Mouse (Mus musculus) left cerebral cortex, adult 2 months (tissue): ENCODE results near the gene Ankrd6. TPM values are rescaled to one million over a fixed set of nuclear protein-coding genes. Genes with fewer than 3 reads are reported as not detected.

Source experiments
- DNase-seq, 2 experiments: peaks; one replicate each; pipeline ENCODE4 v3.0.0; 2021 to 2022; ENCODE audit warnings: low spot score in 2 of 2, mixed read lengths in 1 of 2; ENCODE audit errors: extremely low spot score in 1 of 2
- H3K27ac ChIP-seq: fragments of 200-600 bp; 2 replicates; pipeline ENCODE4 v1.8.1; 2022
- H3K4me3 ChIP-seq: fragments of 200-600 bp; 2 replicates; pipeline ENCODE4 v1.8.1; 2022
- CTCF ChIP-seq: fragments of 200-600 bp; IDR thresholded peaks from 2 replicates; pipeline ENCODE4 v1.8.1; 2022; ENCODE audit warnings: antibody characterized with exemption, mild to moderate bottlenecking, moderate library complexity
- intact Hi-C: fragments of 180-260 bp; cut with DNase I; formaldehyde crosslinking; loops from one replicate; pipeline ENCODE4 v1.15.1; 2025
- total RNA-seq, 2 experiments: library from RNA; stranded (reverse); gene quantifications; 2 replicates each; pipeline ENCODE4 v1.2.3; 2021

Gene Ankrd6
- total RNA-seq, 2 experiments from 2014 or later = 51.6 to 54.5 TPM

DNA sequence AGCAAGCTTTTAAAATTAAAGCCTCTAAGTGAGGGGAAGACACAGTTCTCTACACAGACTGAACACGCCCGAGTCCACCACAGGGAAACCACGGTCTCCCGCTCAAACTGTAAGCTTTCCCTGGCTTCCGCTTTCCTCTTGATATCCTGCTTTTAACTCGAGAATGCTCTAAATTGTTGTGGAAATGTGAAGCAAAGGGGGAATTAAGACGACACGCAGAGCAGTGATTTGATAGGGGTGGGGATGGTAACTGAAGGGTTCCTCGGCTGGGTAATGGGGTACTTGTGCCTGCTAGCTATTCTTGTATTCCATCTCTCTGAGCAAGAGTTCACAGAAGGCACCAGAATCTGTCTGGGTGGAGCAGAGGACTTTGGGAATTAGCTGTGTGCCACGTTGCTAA lies 1.9 kb downstream of the Ankrd6 start:
- Histone ChIP-seq H3K4me3 (no peak overlapping the region), H3K27ac (no peak overlapping the region)
- intact Hi-C loops = no loop called here
- no peak for TF ChIP-seq CTCF
- DNase-seq = no peak

- intact Hi-C loops = no loop called here
- no peak for TF ChIP-seq CTCF
- Histone ChIP-seq H3K4me3 (no peak overlapping the region), H3K27ac (no peak overlapping the region)
- DNase-seq = no peak
These were observed 3.0 kb downstream of the Ankrd6 start for GRCm38 (mm10) chr4:32947631-32948030.

DNA sequence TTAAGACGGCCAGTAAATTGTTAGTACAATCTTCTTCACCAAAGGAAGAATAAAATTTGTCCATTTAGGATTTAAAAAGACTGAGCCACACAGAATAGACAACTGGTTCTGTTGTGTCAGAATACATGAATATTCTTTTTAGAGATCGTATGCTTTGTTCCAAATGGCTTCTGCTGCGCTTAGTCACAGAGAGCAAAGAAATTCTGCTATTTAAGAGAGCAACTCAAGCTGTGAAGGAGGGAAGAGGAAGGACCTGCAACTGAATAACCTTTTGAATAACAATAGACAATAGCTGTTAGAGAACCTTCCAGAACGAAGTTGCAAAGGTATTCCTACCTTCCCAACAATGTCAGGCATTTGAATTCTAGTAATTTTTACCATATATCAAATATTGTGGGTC lies 9.7 kb downstream of the Ankrd6 start:
- Histone ChIP-seq H3K27ac (no peak overlapping the region; the same call in 1 of the 2 replicates), H3K4me3 (no peak overlapping the region)
- no peak for TF ChIP-seq CTCF
- intact Hi-C loops = no loop called here
- DNase-seq = no peak

DNA sequence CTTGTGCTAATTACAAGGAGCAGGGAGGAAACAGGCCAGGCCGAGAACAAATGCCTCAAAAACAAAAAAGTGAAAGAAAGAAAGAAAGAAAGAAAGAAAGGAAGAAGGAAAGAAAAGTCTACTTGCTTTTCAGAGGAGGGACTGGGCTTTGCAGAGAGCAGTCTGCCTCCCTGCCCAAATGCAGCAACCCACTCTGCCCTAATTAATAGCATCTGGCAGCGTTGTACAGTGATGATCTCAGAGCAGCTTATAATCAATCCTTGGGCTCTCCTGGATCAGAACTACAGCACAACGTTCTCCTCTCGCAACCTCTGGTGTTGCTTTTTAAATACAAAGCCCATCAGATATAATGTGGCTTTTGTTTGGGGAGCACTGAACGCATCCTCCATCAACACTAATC lies 10.7 kb downstream of the Ankrd6 start:
- no peak overlapping the region for H3K4me3 ChIP-seq
- TF ChIP-seq CTCF = no peak
- no peak for DNase-seq
- H3K27ac ChIP-seq = peak overlapping the region; percentile 28; the same call in 1 of the 2 replicates
- intact Hi-C loops = loop anchor here (2.0 kb wide), 1 partner anchor 77 kb away; no protein-coding TSS in a partner anchor

- H3K4me3 ChIP-seq = no peak overlapping the region
- DNase-seq = no peak
- intact Hi-C loops = loop anchor here (2.0 kb wide), 1 partner anchor 77 kb away; no protein-coding TSS in a partner anchor
- no peak overlapping the region; the same call in 1 of the 2 replicates for H3K27ac ChIP-seq
- no peak for TF ChIP-seq CTCF
These were observed 11.1 kb downstream of the Ankrd6 start for GRCm38 (mm10) chr4:32939521-32939920.

DNA sequence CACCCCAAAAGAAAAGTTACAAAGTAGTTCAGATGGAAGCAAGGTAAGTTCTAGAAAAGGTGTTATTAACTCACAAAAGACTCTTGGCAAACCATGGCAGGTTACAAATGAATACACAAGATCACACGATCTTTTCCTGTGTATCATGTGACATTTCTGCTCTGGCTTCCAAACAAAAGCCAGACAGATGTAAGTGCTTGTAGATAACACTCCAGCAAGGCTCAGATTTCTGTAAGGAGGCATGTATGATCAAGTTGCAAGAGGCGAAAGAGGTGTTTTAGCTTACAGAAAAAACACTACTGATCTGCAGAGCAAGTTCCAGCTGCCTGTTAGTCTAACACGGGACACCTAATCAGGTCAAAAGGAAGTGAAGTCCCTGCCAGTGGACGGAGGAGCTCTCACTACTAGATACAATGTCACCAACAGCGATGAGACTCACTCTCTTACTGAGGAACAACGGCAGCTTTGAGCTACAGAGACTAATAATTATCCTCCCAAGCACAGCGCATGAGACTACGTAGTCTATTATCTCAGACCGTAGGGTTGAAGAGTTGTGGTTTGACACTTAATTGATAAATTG lies 13.8 kb downstream of the Ankrd6 start:
- no peak overlapping the region for H3K4me3 ChIP-seq
- no peak overlapping the region for H3K27ac ChIP-seq
- TF ChIP-seq CTCF = no peak
- DNase-seq = no peak
- intact Hi-C loops = no loop called here

- intact Hi-C loops = no loop called here
- no peak overlapping the region for H3K27ac ChIP-seq
- DNase-seq = no peak
- H3K4me3 ChIP-seq = no peak overlapping the region
- TF ChIP-seq CTCF = no peak
These were observed 18.6 kb downstream of the Ankrd6 start for GRCm38 (mm10) chr4:32932056-32932455.

DNA sequence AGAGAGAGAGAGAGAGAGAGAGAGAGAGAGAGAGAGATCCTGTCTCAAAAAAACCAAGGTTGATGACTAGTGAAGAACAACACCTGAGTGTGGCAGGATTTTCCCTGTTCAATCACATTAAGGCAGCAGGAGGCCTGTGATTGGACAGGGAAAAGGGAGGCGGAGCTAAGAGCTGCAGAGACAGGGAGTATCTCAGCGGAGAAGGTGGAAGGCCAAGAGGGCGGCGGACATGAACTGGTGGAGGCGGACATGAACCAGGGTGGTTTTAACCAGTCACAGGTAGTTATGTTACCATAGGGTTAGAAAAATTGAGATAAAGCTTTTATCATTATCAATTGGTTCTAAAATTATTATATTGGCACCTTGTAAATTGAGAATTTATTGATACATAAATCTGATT lies 20.9 kb downstream of the Ankrd6 start:
- no peak overlapping the region for H3K27ac ChIP-seq
- no peak overlapping the region for H3K4me3 ChIP-seq
- no peak for TF ChIP-seq CTCF
- intact Hi-C loops = no loop called here
- DNase-seq = no peak

DNA sequence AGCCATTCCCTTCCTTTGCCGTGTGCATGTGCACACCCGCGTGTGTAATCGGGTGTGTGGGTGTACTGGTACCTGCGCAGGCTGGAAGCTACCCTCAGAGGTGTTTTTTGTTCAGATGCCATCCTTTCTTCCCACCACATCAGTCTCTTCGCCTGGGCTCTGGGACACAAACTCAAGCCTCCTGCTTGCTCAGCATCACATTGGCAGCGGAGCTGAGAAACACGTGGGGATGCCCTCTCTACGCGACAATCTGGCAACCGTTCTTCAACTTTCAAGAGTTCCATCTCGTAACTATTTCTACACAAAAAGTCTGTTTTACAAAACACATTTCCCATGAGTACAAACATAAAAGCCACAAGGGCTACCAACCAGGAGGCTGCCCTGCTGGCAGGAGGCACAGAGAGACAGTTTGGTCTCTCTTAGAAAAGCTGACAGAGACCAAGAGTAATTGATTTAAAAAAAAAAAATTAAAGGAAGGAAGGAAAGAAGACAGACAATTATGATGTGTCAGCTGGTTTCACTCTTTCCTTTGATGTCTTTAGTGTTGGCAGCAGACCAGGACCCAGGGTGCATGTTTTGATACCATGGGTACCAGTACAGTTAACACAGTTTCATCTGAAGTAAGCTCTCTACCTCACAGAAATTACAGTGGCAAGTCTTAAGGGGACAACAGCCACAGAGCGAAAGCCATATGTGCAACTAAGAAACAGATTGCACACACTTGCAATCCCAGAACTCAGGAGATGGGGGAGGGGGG lies 21.8 kb downstream of the Ankrd6 start:
- intact Hi-C loops = no loop called here
- no peak overlapping the region for H3K27ac ChIP-seq
- no peak for TF ChIP-seq CTCF
- no peak for DNase-seq
- H3K4me3 ChIP-seq = no peak overlapping the region

- TF ChIP-seq CTCF = no peak
- H3K27ac ChIP-seq = no peak overlapping the region
- intact Hi-C loops = no loop called here
- H3K4me3 ChIP-seq = no peak overlapping the region
- DNase-seq = no peak
These were observed 26.7 kb downstream of the Ankrd6 start for GRCm38 (mm10) chr4:32923891-32924294.

- intact Hi-C loops = no loop called here
- no peak overlapping the region for H3K27ac ChIP-seq
- DNase-seq = no peak
- H3K4me3 ChIP-seq = no peak overlapping the region
- TF ChIP-seq CTCF = no peak
These were observed 27.2 kb downstream of the Ankrd6 start for GRCm38 (mm10) chr4:32923436-32923835.

- Histone ChIP-seq H3K4me3 (no peak overlapping the region), H3K27ac (no peak overlapping the region)
- intact Hi-C loops = no loop called here
- TF ChIP-seq CTCF = no peak
- no peak for DNase-seq
These were observed 27.8 kb downstream of the Ankrd6 start for GRCm38 (mm10) chr4:32922871-32923270.

GRCm38 (mm10) chr4:32920863-32921262 lies 29.8 kb downstream of the Ankrd6 start:
- no peak overlapping the region for H3K27ac ChIP-seq
- no peak for DNase-seq
- TF ChIP-seq CTCF = no peak
- intact Hi-C loops = no loop called here
- no peak overlapping the region for H3K4me3 ChIP-seq
